Mouse (Mus musculus) splenic B cell, adult 2 months (primary cell): ENCODE data around the gene Sv2c.
"Not testable (repeated sequence)": the region's sequence is repeated elsewhere in the genome, so short reads cannot be mapped to it uniquely, and the experiment has no call there.

Experiments
- DNase-seq: peaks from one replicate; pipeline ENCODE4 v3.0.0-alpha.2; 2011; ENCODE audit warnings: low read depth, low spot score
- H3K27me3 ChIP-seq: 2 replicates; pipeline ENCODE4 v1.6.1; 2012; ENCODE audit warnings: mild to moderate bottlenecking, low read length, moderate library complexity, mixed read lengths; ENCODE audit not compliant: control insufficient read depth, poor library complexity, insufficient read depth, severe bottlenecking
- H3K36me3 ChIP-seq: 2 replicates; pipeline ENCODE4 v1.6.1; 2012; ENCODE audit warnings: mild to moderate bottlenecking, low read length, moderate library complexity, mixed read lengths; ENCODE audit not compliant: control insufficient read depth, poor library complexity, insufficient read depth, severe bottlenecking

Sv2c gene

GRCm38 (mm10) chr13:96010861-96011511 lies 121.4 kb downstream of the Sv2c start:
- no peaks in the 10 kb centered on the region for H3K36me3 ChIP-seq
- no peaks in the 10 kb centered on the region for H3K27me3 ChIP-seq
- DNase-seq, result no peak

DNA sequence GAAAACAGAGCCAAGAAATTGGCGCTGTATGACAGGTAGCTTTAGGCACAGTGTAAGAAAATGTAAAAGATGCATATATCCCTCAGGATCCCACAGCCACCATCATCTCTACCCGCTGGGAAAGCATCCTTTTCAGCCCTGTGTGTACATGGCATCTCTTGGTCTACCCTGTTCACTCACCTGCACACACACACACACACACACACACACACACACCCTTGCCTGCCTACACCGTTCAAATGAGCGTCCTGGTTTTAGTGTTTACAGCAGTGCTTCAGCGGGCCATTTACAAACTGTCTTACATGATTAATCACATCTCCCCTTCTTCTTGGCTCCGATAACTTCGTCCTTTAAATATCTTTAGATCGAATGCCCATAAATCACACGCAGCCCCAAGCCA lies 123.4 kb downstream of the Sv2c start:
- no peaks in the 10 kb centered on the region for H3K36me3 ChIP-seq
- no peaks in the 10 kb centered on the region for H3K27me3 ChIP-seq
- DNase-seq, result no peak

DNA sequence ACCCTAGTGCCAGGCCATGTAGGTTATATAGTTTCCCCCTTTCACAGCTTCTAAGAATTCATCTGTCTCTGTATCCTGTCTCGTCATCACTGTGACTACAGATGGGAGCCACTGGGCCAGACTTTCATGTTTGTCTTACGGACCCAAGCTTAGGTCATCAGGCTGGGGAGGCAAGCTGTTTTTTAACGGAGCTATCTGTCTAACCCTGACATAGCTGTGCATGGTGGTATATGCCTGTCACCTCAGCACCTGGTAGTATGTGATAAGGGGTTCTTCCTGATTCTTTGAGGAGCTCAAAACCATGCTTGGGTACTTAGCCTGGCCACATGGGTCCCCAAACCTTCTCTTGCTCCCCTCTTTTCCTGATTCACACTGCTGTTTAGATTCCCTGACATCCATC lies 124.2 kb downstream of the Sv2c start:
- no peaks in the 10 kb centered on the region for H3K36me3 ChIP-seq
- no peaks in the 10 kb centered on the region for H3K27me3 ChIP-seq
- no peak for DNase-seq

DNA sequence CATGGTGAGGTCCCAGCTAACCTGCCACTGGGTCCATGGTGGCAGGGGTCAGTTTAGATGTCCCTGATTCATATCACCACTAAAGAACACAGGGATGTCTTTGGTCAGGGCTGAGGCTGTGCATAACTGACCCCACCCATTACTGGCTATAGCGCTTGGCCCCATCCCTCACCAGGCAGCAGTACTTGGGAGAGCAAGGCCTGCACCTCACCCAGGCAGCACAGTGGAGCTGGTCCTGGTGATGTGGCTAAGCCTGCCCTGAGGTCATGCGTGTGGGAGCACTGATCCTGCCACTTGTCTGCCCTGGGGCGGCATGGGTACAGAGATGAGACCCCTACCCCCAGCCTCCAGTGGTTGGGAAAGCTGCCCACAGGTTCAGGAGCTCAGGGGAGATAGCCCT lies 128.8 kb downstream of the Sv2c start:
- DNase-seq, result no peak
- Histone ChIP-seq H3K36me3 (no peaks in the 10 kb centered on the region), H3K27me3 (no peaks in the 10 kb centered on the region)

DNA sequence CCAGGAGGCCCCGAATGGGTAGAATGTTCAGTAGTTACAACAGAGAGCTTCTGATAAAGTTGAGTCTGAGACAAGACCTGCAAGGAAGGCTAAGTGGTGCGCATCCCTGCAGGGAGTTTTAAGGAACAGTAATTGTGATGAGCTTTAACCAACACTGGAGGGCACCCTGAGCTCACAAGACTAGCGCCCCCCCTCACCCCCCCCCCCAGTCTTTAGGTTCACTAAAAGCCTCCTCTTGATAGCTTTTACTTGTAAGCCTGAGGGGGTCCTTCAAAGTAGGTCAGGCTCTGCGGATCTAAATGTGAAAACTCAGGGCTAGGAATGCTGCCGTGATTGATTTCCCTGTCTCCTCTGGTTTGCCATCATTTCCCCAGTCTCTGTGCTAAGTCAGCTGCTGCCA lies 129.9 kb downstream of the Sv2c start:
- no peaks in the 10 kb centered on the region for H3K36me3 ChIP-seq
- no peaks in the 10 kb centered on the region for H3K27me3 ChIP-seq
- no peak for DNase-seq

- no peaks in the 10 kb centered on the region for H3K36me3 ChIP-seq
- H3K27me3 ChIP-seq, result no peaks in the 10 kb centered on the region
- DNase-seq, result no peak
These were observed 133.0 kb downstream of the Sv2c start for GRCm38 (mm10) chr13:95999396-95999795.

DNA sequence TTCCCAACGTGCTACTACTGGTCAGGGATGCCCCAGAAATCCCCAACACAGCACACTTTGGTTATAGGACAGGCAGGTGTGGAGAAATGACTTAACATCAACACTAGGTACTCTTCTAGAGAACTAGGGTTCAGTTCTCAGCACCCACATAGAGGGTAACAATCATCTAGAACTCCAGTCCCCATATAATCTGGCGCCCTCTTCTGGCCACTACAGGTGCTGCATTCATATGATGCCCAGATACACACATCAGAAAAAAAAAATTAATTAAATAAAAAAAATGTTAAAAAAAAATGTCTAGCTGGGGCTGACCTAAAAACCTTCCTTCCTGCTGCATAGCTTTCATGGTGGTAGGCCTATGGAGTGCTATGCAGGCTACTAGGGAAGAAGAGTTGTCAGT lies 135.1 kb downstream of the Sv2c start:
- H3K36me3 ChIP-seq, result no peaks in the 10 kb centered on the region
- DNase-seq, result peak; percentile 8

DNA sequence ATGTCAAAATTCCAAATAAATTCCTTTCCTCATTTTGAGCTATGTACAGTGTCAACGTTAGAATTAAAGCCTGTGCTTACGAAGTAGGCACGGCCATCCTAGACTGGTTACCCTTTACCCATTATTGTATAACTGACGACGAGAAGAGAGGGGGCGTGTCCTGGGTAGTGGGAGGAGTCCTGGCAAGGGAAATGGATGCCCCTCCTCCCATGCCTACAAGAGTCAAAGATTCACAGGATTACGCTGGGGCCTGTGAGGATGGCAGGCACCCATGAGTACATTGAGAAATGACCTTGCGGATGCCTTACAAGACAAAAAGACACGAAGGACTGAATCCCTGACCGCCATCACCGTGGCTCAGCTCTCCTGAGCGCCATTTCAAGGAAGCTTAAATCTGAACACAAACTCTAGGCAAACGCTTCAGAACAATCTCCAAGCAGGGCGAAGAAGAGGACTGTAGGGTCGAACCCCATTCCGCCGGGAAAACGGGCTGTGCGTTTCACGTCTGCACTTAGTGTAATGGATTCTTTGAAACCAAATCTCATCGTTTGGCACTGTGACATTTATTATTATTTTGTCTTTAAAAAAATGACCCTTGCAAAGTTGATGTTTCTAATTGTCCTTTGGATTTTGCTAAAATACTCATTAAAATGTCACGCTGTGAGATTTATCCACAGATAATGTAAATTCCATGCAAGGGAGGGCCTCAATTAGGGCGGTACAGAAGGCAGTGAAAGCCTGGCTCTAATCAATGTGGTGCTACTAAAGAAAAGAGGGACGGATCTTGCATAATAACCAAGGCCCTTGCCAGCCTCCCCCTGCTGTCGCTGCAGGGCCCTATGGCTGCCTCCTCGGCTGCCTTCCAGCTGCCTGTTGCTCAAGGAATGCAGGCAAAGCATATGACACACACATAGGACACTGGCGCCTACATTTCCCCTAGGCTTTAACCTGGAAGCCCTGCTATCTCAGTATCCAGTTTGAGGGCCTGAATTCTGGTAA lies 137.4 kb downstream of the Sv2c start:
- no peak for DNase-seq
- no peaks in the 10 kb centered on the region for H3K36me3 ChIP-seq
- no peaks in the 10 kb centered on the region for H3K27me3 ChIP-seq

More for the DNA sequence above, 135.1 kb downstream of the Sv2c start:
- H3K27me3 ChIP-seq, result no peaks in the 10 kb centered on the region

- Histone ChIP-seq H3K27me3 (no peaks in the 10 kb centered on the region), H3K36me3 (no peaks in the 10 kb centered on the region)
- no peak for DNase-seq
These were observed 144.2 kb downstream of the Sv2c start for GRCm38 (mm10) chr13:95988181-95988580.

GRCm38 (mm10) chr13:95987147-95987546 lies 145.2 kb downstream of the Sv2c start:
- no peak for DNase-seq
- H3K36me3 ChIP-seq, result no peaks in the 10 kb centered on the region
- no peaks in the 10 kb centered on the region for H3K27me3 ChIP-seq

DNA sequence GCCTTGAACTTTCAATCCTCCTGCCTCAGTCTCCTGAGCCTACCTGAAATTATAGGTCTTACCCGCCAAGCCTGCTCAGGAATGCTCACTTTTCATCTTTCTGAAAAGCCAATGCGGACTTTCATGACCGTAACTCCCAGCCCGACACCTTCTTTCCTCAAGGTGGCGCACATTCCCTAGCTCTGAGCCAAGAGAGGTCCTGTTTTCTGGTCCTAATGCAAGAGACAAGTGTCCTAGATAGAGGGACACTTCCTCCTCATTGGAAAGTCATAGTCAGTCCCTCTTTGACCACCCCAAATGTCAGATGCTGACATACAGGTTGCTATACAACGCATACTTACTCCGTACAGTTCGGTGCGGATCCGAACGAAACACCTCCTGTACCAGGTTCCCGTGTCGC lies 146.0 kb downstream of the Sv2c start:
- no peaks in the 10 kb centered on the region for H3K36me3 ChIP-seq
- no peak for DNase-seq
- H3K27me3 ChIP-seq, result no peaks in the 10 kb centered on the region

- Histone ChIP-seq H3K27me3 (no peaks in the 10 kb centered on the region), H3K36me3 (no peaks in the 10 kb centered on the region)
- no peak for DNase-seq
These were observed 157.2 kb downstream of the Sv2c start for GRCm38 (mm10) chr13:95975225-95975624.

DNA sequence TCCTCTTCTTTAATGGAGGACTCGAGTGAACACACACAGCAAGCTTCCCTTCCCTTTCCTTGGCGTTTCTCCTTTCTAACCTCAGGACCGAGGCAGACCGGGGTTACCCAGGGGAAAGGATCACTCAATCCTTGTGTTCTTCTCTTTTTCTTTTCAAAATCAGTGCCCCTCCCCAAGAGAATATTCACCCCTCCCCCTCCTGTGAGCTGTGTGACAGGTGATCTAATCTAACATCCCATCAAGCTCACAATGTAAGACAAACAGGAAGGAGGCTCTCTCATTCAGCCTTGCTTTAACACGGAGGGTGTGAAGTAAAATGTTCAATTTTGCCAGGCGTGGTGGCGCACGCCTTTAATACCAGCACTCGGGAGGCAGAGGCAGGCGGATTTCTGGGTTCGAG lies 158.3 kb downstream of the Sv2c start:
- DNase-seq, result no peak
- no peaks in the 10 kb centered on the region for H3K36me3 ChIP-seq
- H3K27me3 ChIP-seq, result no peaks in the 10 kb centered on the region

- Histone ChIP-seq H3K36me3 (no peaks in the 10 kb centered on the region), H3K27me3 (no peaks in the 10 kb centered on the region)
- DNase-seq, result peak; percentile 50
These were observed 158.9 kb downstream of the Sv2c start for GRCm38 (mm10) chr13:95973368-95973958.

GRCm38 (mm10) chr13:95968031-95968430 lies 164.3 kb downstream of the Sv2c start:
- DNase-seq, H3K36me3 ChIP-seq, H3K27me3 ChIP-seq: not testable (repeated sequence)
